Mouse (Mus musculus) stomach, postnatal 0 days (tissue): ENCODE measurements around the gene Gins2.

Source experiments
- CTCF ChIP-seq: IDR thresholded peaks from 2 replicates; pipeline ENCODE4 v1.5.1; 2016; ENCODE audit warnings: antibody characterized with exemption, low read depth, mild to moderate bottlenecking, moderate library complexity
- EP300 ChIP-seq: optimal IDR thresholded peaks from 2 replicates; pipeline ENCODE3; 2016; ENCODE audit warnings: antibody characterized with exemption

- peak; percentile 92 for TF ChIP-seq CTCF
- TF ChIP-seq EP300: no peak
These were observed 29.0 kb upstream of the Gins2 start for GRCm38 (mm10) chr8:120618110-120618509.
